In genomic region chr5:134085887-134086639, GRCm38 (mm10) we compare ENCODE assay signal across 13 mouse cellular contexts.
"Had no signal": no experiment of that assay in that cellular context is flagged by ENCODE, and none has a peak within 500 bp of the region (broad histone marks: within the 10 kb centered on the region; RNA-seq: fewer than 3 reads in every experiment).

No protein-coding gene starts in this region.

- H3K27ac ChIP-seq: limb, embryonic 13.5 days; liver, embryonic 14.5 days; midbrain, embryonic 12.5 days; neural tube, embryonic 13.5 days had no signal

- H3K36me3 ChIP-seq: limb, embryonic 13.5 days; midbrain, embryonic 12.5 days; neural tube, embryonic 13.5 days had no signal

- H3K4me1 ChIP-seq: midbrain, embryonic 12.5 days had no signal

- DNase-seq: kidney, adult 8-10 months; kidney, postnatal 10 days; left cerebral cortex, postnatal 4 days; lung, adult 18-20 months; retina, postnatal 1 day; thymus, adult 18-20 months; thymus, postnatal 14 days had no signal

- H3K4me2 ChIP-seq: limb, embryonic 13.5 days; midbrain, embryonic 12.5 days; neural tube, embryonic 13.5 days had no signal

- H3K9me3 ChIP-seq: limb, embryonic 13.5 days; midbrain, embryonic 12.5 days; neural tube, embryonic 13.5 days had no signal

- H3K4me3 ChIP-seq: limb, embryonic 13.5 days; midbrain, embryonic 12.5 days; neural tube, embryonic 13.5 days had no signal

- H3K9ac ChIP-seq: limb, embryonic 13.5 days; liver, embryonic 14.5 days; midbrain, embryonic 12.5 days; neural tube, embryonic 13.5 days had no signal

- H3K27me3 ChIP-seq: limb, embryonic 13.5 days; neural tube, embryonic 13.5 days had no signal

- ATAC-seq: inflammation-experienced regulatory T-cells, adult 6 months; midbrain, embryonic 16.5 days had no signal
